Mouse (Mus musculus) neural tube, embryonic 11.5 days (tissue): ENCODE data around the gene Adam8. TPM values are rescaled to one million over a fixed set of nuclear protein-coding genes. Genes with fewer than 3 reads are reported as not detected.
A peak's percentile ranks its signal among the peaks of the same experiment; 100 is the strongest.

ENCODE experiments used
- ATAC-seq: fragments of 200-750 bp; cut with Nextera tagmentation; 2 replicates; pipeline ENCODE4 v1.8.0; 2017; ENCODE audit warnings: moderate number of reproducible peaks, mild to moderate bottlenecking, moderate TSS enrichment, moderate library complexity; ENCODE audit not compliant: insufficient read depth, low FRiP score, low TSS enrichment
- DNase-seq: peaks from one replicate; pipeline ENCODE4 v3.0.0-alpha.2; 2015; ENCODE audit warnings: low spot score
- H3K27ac ChIP-seq: fragments of 300-500 bp; sonication (generic); 2 replicates; pipeline ENCODE4 v1.5.1; 2014; ENCODE audit warnings: low read depth, mild to moderate bottlenecking, low read length
- H3K27me3 ChIP-seq: fragments of 300-500 bp; sonication (generic); 2 replicates; pipeline ENCODE4 v1.6.1; 2014; ENCODE audit warnings: mild to moderate bottlenecking, low read length, mixed read lengths; ENCODE audit not compliant: control insufficient read depth, insufficient read depth
- H3K36me3 ChIP-seq: fragments of 300-500 bp; sonication (generic); 2 replicates; pipeline ENCODE4 v1.6.1; 2014; ENCODE audit warnings: mild to moderate bottlenecking, low read length, moderate library complexity, mixed read lengths; ENCODE audit not compliant: control insufficient read depth, insufficient read depth
- H3K4me1 ChIP-seq: fragments of 300-500 bp; sonication (generic); 2 replicates; pipeline ENCODE4 v1.6.1; 2014; ENCODE audit warnings: low read length, mixed read lengths; ENCODE audit not compliant: control insufficient read depth, insufficient read depth
- H3K4me2 ChIP-seq: fragments of 300-500 bp; sonication (generic); 2 replicates; pipeline ENCODE4 v1.6.1; 2014; ENCODE audit warnings: low read depth, mild to moderate bottlenecking, moderate library complexity
- H3K4me3 ChIP-seq: fragments of 300-500 bp; sonication (generic); 2 replicates; pipeline ENCODE4 v1.5.1; 2014; ENCODE audit warnings: low read depth, low read length
- H3K9ac ChIP-seq: fragments of 300-500 bp; sonication (generic); 2 replicates; pipeline ENCODE4 v1.6.1; 2014; ENCODE audit warnings: mild to moderate bottlenecking, low read length
- H3K9me3 ChIP-seq: fragments of 300-500 bp; sonication (generic); 2 replicates; pipeline ENCODE4 v1.6.1; 2016; ENCODE audit warnings: low read length; ENCODE audit not compliant: control insufficient read depth
- WGBS: fragments of 180-500 bp; shearing (Covaris S2); extraction: QIAGEN DNeasy Blood & Tissue Kit; methylation state at CpG from one replicate; pipeline ENCODE4 v1.1.7; 2014; 5-methylcytosine and 5-hydroxymethylcytosine counted together
- polyA plus RNA-seq: library from polyadenylated mRNA; unstranded; fragments of >200 nt; fragmentation: Nextera tagmentation; extraction: Ambion mirVana; gene quantifications from 2 replicates; pipeline ENCODE4 v1.2.1, GENCODE M21; 2014

Gene Adam8
- polyA plus RNA-seq, 1 experiment from 2014 or later, result 2.0 TPM

DNA sequence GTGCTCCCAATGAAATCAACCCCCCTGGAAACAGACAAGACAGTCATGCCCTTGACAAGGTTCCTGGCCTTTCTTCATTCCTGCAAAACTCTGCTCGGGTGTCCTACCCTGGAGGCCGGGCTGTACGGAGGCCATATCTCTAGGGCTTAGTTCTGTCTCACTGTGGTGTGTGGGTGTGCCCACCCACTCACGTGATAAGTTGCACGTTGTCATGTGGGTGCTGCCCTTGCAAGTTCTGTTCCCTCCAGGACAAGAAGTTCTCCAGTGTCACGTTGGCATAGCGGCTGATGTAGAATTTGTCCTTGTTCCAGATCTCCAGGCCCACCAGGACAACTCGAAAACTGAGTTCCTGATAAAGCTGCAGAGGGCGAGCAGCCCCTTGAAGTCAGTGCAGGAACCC lies 4.1 kb downstream of the Adam8 start:
- DNase-seq, result no peak

DNA sequence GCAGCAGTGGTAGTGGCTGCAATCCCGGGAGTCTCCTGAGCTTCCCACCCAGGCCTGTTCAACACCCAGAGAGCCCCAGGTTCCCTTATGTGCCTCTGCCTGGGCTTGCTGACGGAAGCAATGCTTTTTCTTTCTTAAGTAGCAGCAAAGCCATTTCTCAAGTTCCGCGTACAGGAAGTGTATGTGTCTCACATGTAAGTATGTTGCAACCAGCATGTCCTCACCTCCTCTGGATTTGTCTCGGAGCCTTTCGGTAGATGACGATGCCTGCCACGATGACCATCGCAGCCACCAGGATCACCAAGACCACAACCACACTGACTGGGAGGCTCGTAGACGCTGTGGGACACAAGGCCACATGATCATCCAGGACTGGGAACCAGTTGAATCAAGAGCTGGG lies 7.9 kb downstream of the Adam8 start:
- Histone ChIP-seq H3K4me2 (no peak overlapping the region), H3K27ac (no peak overlapping the region), H3K36me3 (no peaks in the 10 kb centered on the region), H3K9me3 (no peaks in the 10 kb centered on the region), H3K27me3 (no peaks in the 10 kb centered on the region), H3K4me1 (no peaks in the 10 kb centered on the region), H3K4me3 (no peak overlapping the region), H3K9ac (no peak overlapping the region)
- WGBS, result 94% methylated on average over 11 of the region's 11 CpGs
- DNase-seq (no peak), ATAC-seq (no peak)

More for the DNA sequence above, 4.1 kb downstream of the Adam8 start:
- Histone ChIP-seq H3K27me3 (no peaks in the 10 kb centered on the region), H3K36me3 (no peaks in the 10 kb centered on the region), H3K9me3 (no peaks in the 10 kb centered on the region), H3K4me2 (no peak overlapping the region), H3K4me1 (no peaks in the 10 kb centered on the region), H3K9ac (no peak overlapping the region), H3K4me3 (no peak overlapping the region), H3K27ac (no peak overlapping the region)
- no peak for ATAC-seq
- 88% methylated on average over 9 of the region's 9 CpGs for WGBS

DNA sequence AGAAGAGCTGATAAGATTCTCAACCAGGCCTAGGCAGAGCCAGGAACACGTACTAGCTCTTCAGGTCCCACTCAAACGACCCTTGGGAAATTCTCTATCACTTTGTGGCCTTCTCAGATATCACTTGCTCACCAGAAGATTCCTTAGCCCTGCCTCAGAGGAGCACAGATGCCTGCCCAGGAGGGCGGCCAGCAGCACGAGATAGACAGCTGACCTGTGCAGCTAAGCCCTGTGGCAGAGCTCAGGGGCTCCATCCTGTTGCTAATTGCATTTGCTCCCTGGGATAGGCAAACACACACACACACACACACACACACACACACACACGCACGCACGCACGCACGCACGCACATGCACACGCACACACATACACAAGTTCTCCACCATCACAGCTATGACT lies 10.3 kb downstream of the Adam8 start:
- Histone ChIP-seq H3K9ac (no peak overlapping the region), H3K27me3 (no peaks in the 10 kb centered on the region), H3K9me3 (no peaks in the 10 kb centered on the region), H3K36me3 (no peaks in the 10 kb centered on the region), H3K4me3 (no peak overlapping the region), H3K4me2 (no peak overlapping the region), H3K4me1 (peaks cover 6% of the 10 kb centered on the region; the same call in 1 of the 2 replicates), H3K27ac (no peak overlapping the region)
- WGBS, result 85% methylated on average over 11 of the region's 11 CpGs
- DNase-seq (no peak), ATAC-seq (no peak)

DNA sequence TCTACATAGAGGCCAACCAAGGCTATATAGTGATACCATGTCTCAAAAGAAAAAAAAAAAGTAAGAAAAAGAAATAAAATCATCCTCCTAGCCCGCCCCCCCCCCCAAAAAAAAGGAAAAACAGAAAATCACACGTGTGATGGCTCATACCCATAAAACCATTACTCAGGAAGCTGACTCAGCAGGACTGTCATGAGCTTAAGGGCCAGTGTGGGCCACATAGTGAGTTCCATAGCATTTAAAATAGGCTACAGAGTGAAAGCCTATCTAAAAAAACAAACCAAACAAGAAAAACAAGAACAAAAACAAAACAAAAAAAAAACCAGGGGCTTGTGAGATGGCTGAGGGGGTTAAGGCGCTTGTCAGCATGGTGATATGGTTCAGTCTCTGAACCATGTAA lies 11.6 kb downstream of the Adam8 start:
- DNase-seq (no peak), ATAC-seq (no peak)
- WGBS, result 54% methylated on average over 3 of the region's 3 CpGs
- no peaks in the 10 kb centered on the region for H3K9me3 ChIP-seq
- H3K27me3 ChIP-seq, result no peaks in the 10 kb centered on the region
- no peak overlapping the region for H3K27ac ChIP-seq
- no peak overlapping the region for H3K4me3 ChIP-seq
- H3K9ac ChIP-seq, result no peak overlapping the region
- no peaks in the 10 kb centered on the region for H3K36me3 ChIP-seq
- no peak overlapping the region for H3K4me2 ChIP-seq
- peaks cover 6% of the 10 kb centered on the region; the same call in 1 of the 2 replicates for H3K4me1 ChIP-seq

DNA sequence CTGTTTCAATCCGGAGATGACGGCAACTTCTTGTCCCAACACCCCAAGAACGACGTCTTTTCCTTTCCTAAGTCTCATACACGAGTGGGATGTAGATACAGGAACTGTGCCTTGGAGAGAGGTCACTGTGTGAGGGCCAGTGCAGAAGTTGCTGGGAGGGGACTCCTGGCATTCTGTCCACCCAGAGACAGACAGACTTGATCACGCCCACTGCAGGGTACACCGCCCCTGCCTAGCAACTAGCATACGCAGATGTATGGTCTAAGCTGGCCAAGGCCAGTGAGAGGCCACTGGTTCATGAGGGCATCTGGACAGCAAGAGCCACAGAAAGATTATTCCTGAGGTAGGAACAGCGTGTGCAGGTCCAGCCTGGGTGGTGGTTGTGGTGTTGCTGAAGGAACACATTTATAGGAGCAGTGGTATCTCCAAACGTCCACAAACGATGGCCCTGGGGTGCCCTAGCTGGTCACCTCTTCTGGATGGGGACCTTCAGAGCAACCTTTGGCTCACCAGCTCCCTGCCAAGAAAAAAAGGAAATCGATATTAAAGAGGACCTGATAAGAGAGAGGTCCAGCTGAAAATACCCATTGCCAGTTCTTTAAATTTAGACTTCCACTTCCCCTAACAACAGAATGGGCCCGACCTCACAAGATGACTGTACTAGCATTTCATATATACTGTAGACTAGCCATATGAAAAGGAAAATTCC lies 13.2 kb downstream of the Adam8 start:
- DNase-seq (no peak), ATAC-seq (peak; percentile 60)
- 53% methylated on average over 13 of the region's 13 CpGs for WGBS
- no peaks in the 10 kb centered on the region for H3K27me3 ChIP-seq
- H3K4me2 ChIP-seq, result peak overlapping the region; percentile 91
- H3K4me3 ChIP-seq, result peak overlapping the region; percentile 54
- H3K4me1 ChIP-seq, result peaks cover 6% of the 10 kb centered on the region; the same call in 1 of the 2 replicates
- no peaks in the 10 kb centered on the region for H3K36me3 ChIP-seq
- no peak overlapping the region for H3K9ac ChIP-seq
- H3K9me3 ChIP-seq, result no peaks in the 10 kb centered on the region
- no peak overlapping the region for H3K27ac ChIP-seq

DNA sequence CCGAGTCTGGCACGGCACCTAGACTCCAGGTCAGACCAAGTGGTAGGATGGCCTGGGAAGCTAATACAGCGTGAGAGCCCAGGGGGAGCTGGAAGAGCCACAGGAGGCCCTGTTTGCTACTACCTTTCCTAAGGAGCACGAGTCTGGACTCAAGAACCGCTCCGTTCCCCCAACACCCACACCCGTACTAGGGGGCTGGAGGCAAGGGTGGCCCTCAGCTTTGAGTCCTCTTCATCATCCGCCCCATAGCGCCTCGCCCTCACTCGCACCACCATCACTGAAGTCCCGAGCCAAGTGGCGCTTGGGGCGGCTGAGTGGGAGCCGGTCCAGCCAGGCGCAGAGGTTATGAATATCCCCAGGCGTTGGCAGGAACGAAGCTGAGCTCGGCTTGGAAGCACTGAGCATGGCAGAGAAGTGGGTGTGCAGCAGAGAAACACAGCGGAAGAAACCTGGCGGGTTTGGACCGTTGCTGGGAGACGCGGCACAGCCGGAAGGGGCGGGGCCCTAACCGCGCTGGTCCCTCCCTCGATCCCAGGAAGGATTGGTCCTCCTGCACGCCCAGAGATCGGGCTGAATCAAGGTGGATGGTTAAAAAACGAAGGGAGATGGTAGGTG lies 14.0 kb downstream of the Adam8 start, which contains the start of gene 6430531B16Rik:
TSS of gene 6430531B16Rik (minus strand) at position 478 of the 615 bp plus-strand sequence.
- Histone ChIP-seq H3K9ac (peak within 1 kb of the TSS; percentile 60), H3K4me2 (peak within 1 kb of the TSS; percentile 91), H3K27me3 (no peaks in the 10 kb centered on the region), H3K4me1 (peaks cover 6% of the 10 kb centered on the region; the same call in 1 of the 2 replicates), H3K4me3 (peak within 1 kb of the TSS; percentile 54), H3K9me3 (no peaks in the 10 kb centered on the region), H3K27ac (no peak within 1 kb of the TSS), H3K36me3 (no peaks in the 10 kb centered on the region)
- ATAC-seq, result peak; percentile 89
- peak; percentile 87 for DNase-seq
- 4% methylated on average over 32 of the region's 32 CpGs for WGBS

DNA sequence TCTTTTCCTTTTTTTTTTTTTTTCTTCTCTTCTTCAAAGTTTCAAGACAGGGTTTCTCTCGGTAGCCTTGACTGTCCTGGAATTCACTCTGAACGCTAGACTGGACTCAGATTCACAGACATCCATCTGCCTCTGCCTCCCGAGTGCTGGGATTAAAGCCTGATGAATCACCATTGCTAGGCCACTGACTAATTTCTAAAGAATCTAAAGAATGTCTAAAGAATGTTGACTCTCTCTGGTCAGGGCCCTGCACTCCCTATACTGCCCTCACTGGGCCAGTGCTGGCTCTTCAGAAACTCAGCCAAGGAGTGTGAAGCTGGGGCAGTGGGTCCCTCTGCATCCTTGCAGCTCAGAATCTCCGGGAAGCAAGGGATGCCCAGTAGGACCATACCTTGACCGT lies 16.9 kb downstream of the Adam8 start:
- Histone ChIP-seq H3K36me3 (no peaks in the 10 kb centered on the region), H3K27me3 (no peaks in the 10 kb centered on the region), H3K4me3 (no peak overlapping the region), H3K4me1 (peaks cover 6% of the 10 kb centered on the region; the same call in 1 of the 2 replicates), H3K9me3 (no peaks in the 10 kb centered on the region), H3K27ac (no peak overlapping the region), H3K4me2 (no peak overlapping the region), H3K9ac (no peak overlapping the region)
- WGBS, result 60% methylated on average over 5 of the region's 5 CpGs
- DNase-seq (no peak), ATAC-seq (no peak)

DNA sequence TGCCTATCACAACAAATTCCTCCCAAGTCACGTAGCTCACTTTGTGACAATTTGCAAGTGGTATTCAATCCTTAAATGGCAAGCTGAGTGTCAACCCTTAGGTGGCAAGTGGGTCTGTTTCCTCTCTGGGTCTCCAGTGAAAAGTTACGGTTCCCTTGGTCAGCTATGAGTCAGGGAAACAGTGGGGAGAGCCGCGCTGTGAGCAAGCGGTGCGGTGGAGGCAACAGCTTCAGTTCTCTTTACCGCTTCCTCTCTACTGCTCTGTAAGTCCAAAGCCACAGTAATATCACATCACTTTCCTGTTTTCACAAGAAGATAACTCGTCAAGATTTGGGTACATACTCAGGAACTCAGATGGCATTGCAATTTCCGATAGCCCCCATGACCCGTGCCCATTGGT lies 18.1 kb downstream of the Adam8 start:
- no peak for ATAC-seq
- H3K27me3 ChIP-seq, result no peaks in the 10 kb centered on the region
- WGBS, result 94% methylated on average over 10 of the region's 10 CpGs

DNA sequence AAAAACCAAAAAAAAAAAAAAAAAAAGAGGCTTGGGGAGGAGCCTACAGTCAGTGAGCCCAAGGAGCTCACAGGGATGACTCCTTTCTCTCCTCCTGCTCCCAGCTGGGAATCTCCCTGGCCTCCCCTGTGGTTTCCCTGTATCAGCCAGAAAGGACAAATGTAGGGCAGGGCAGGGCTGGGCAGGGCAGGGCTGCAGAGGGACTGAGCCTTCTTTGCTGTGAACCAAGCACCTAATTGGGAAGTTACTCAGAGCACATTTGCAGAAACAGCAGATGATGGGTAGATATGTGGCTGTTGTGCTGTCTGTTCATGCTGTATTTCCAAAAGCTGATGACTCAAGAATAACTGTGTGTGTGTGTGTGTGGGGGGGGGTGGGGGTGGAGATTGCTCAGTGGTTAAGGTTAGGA lies 19.4 kb downstream of the Adam8 start:
- ATAC-seq, result no peak
- H3K4me3 ChIP-seq, result no peak overlapping the region
- DNase-seq, result no peak
- H3K27me3 ChIP-seq, result no peaks in the 10 kb centered on the region
- H3K4me1 ChIP-seq, result no peaks in the 10 kb centered on the region
- no peak overlapping the region for H3K27ac ChIP-seq
- H3K9me3 ChIP-seq, result no peaks in the 10 kb centered on the region
- H3K36me3 ChIP-seq, result no peaks in the 10 kb centered on the region
- no peak overlapping the region for H3K9ac ChIP-seq
- no peak overlapping the region for H3K4me2 ChIP-seq

More for the DNA sequence above, 18.1 kb downstream of the Adam8 start:
- no peak for DNase-seq
- H3K27ac ChIP-seq, result no peak overlapping the region
- peaks cover 6% of the 10 kb centered on the region; the same call in 1 of the 2 replicates for H3K4me1 ChIP-seq
- H3K9me3 ChIP-seq, result no peaks in the 10 kb centered on the region
- no peaks in the 10 kb centered on the region for H3K36me3 ChIP-seq
- H3K9ac ChIP-seq, result no peak overlapping the region
- H3K4me2 ChIP-seq, result no peak overlapping the region
- H3K4me3 ChIP-seq, result no peak overlapping the region
